Mouse (Mus musculus): Measurements from ENCODE around the gene Igsf9. TPM values are rescaled to one million over a fixed set of nuclear protein-coding genes. Genes with fewer than 3 reads are reported as not detected.
A peak's percentile ranks its signal among the peaks of the same experiment; 100 is the strongest.

The Igsf9 gene
- 40.5 and 40.6 TPM in 2 replicates for polyA plus RNA-seq (2011; ENCODE audit: insufficient read depth, insufficient read length, low read depth, missing spikeins)

DNA sequence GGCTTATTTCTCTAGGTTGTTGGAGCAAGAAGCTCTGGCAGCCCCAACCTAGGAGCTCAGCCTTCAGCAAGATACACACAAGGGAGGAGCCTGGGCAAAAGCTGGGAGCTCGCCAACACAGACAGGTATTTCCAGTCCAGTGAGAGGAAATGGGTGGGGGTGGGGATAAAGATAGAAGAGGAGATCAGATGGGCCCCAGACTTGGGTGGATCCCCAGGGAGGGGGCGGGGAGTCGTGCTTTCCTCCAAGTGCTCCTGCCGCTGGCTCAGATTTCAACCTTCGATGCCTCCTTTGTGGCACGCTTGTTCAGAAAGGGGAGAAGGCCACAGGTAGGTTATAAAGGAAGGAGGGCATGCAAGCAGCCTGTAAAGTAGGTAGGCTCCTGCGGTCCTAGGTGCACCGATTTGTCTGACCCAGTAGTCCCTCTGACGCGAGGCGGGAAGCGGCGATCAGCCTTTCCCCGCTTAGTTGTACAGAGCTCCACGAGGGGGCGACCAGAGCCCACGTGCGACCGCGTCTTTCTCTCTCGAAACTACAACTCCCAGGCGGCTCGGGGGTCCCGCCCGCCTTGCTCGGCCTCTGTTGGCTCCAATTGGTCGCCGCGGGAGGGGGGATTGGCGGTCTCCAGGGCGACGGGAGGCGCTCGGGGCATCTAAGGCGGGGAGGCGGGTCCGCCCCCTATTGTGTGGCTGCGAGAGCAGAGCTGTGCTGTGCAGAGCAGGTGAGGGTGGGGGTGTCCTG lies at the start of gene Igsf9:
Gene Igsf9, plus strand, starts transcription at position 249 of the 741 bp plus-strand sequence.
- TF ChIP-seq CTCF (IDR thresholded peaks at IDR 0.05; ENCODE audit: low read depth, low read length): peak; percentile 40
- no peak for TF ChIP-seq POLR2A (IDR thresholded peaks at IDR 0.05; ENCODE audit: insufficient read depth, low read length)
- peak; percentile 70 for TF ChIP-seq EP300 (IDR thresholded peaks at IDR 0.05; ENCODE audit: insufficient read depth, low read depth, low read length)
- Histone ChIP-seq H3K9me3 (replicated peaks; ENCODE audit: control insufficient read depth, insufficient read depth, low read length, poor library complexity, severe bottlenecking) (no peaks in the 10 kb centered on the region), H3K4me1 (ENCODE audit: control insufficient read depth, insufficient read depth, low read length) (peaks cover 2% of the 10 kb centered on the region), H3K4me3 (ENCODE audit: low read depth, low read length) (peak within 1 kb of the TSS; percentile 74), H3K27me3 (ENCODE audit: control insufficient read depth, insufficient read depth, low read length, poor library complexity, severe bottlenecking) (no peaks in the 10 kb centered on the region), H3K9ac (ENCODE audit: low read depth, poor library complexity, severe bottlenecking) (peak within 1 kb of the TSS; percentile 66), H3K36me3 (ENCODE audit: control insufficient read depth, insufficient read depth, low read length, poor library complexity, severe bottlenecking) (no peaks in the 10 kb centered on the region; the same call in 1 of the 2 replicates), H3K27ac (ENCODE audit: insufficient read depth, low read length) (peak within 1 kb of the TSS; percentile 78)

DNA sequence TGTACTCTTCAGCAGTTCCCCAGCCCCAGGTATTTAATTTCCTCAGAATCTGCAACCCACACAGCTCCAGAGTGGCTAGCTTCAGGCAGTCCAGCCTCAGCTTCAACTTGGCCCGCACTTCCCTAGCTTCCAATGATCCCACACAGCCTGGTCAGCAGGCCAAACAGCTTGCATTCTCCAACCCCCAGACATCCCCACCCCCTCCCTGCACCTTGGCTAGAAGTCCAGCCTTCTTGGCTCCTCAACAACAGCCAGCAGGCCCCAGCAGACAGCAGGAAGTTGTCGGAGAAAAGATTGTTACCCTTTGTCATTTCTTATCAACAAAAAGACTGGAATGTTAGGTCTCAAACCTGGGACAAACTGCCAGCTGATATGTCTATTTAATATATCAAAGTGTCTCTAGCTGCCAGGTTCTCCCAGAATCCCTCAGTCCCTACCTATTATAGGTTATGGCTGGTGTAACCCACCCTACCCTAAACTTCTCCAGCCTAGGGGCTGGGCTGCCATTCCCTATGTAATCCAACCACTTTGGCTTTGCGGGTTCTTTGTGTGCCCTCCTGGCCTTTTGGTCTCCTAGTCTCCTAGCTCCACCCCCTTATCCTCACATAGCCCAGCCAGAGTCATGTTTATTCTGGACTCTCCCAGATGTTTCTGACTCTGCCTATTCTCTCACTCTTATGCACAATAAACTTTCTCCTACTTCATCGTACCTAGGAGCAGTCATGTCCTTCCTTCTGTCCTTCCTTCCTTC lies 49.6 kb upstream of the Igsf9 start:
- Histone ChIP-seq H3K27ac (ENCODE audit: insufficient read depth, low read length) (no peak overlapping the region), H3K4me3 (ENCODE audit: low read depth, low read length) (no peak overlapping the region), H3K4me1 (ENCODE audit: control insufficient read depth, insufficient read depth, low read length) (no peaks in the 10 kb centered on the region), H3K9ac (ENCODE audit: low read depth, poor library complexity, severe bottlenecking) (no peak overlapping the region), H3K27me3 (ENCODE audit: control insufficient read depth, insufficient read depth, low read length, poor library complexity, severe bottlenecking) (no peaks in the 10 kb centered on the region), H3K36me3 (ENCODE audit: control insufficient read depth, insufficient read depth, low read length, poor library complexity, severe bottlenecking) (no peaks in the 10 kb centered on the region), H3K9me3 (replicated peaks; ENCODE audit: control insufficient read depth, insufficient read depth, low read length, poor library complexity, severe bottlenecking) (no peaks in the 10 kb centered on the region)
- TF ChIP-seq POLR2A (IDR thresholded peaks at IDR 0.05; ENCODE audit: insufficient read depth, low read length) (no peak), CTCF (IDR thresholded peaks at IDR 0.05; ENCODE audit: low read depth, low read length) (no peak), EP300 (IDR thresholded peaks at IDR 0.05; ENCODE audit: insufficient read depth, low read depth, low read length) (no peak)

DNA sequence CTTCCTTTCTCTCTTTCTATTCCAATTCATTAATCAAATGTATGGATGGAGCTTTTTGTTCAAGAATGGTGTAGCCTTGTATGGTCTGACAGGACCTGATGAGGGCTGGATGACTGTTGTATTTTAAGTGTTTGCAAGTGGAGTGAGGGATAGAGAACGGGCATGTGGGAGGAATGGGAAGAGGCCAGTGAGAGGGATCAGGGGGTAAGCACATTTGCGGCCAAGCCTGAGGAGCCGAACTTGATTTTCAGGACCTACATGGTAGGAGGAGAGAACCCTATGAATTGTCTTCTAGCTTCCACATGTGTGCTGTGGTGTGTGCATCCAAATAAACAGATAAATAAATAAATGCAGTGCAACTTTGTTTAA lies 49.0 kb upstream of the Igsf9 start:
- Histone ChIP-seq H3K27ac (ENCODE audit: insufficient read depth, low read length) (no peak overlapping the region), H3K4me1 (ENCODE audit: control insufficient read depth, insufficient read depth, low read length) (no peaks in the 10 kb centered on the region), H3K4me3 (ENCODE audit: low read depth, low read length) (no peak overlapping the region), H3K36me3 (ENCODE audit: control insufficient read depth, insufficient read depth, low read length, poor library complexity, severe bottlenecking) (no peaks in the 10 kb centered on the region), H3K9ac (ENCODE audit: low read depth, poor library complexity, severe bottlenecking) (no peak overlapping the region), H3K9me3 (replicated peaks; ENCODE audit: control insufficient read depth, insufficient read depth, low read length, poor library complexity, severe bottlenecking) (no peaks in the 10 kb centered on the region), H3K27me3 (ENCODE audit: control insufficient read depth, insufficient read depth, low read length, poor library complexity, severe bottlenecking) (no peaks in the 10 kb centered on the region)
- no peak for TF ChIP-seq EP300 (IDR thresholded peaks at IDR 0.05; ENCODE audit: insufficient read depth, low read depth, low read length)
- no peak for TF ChIP-seq CTCF (IDR thresholded peaks at IDR 0.05; ENCODE audit: low read depth, low read length)
- no peak for TF ChIP-seq POLR2A (IDR thresholded peaks at IDR 0.05; ENCODE audit: insufficient read depth, low read length)

DNA sequence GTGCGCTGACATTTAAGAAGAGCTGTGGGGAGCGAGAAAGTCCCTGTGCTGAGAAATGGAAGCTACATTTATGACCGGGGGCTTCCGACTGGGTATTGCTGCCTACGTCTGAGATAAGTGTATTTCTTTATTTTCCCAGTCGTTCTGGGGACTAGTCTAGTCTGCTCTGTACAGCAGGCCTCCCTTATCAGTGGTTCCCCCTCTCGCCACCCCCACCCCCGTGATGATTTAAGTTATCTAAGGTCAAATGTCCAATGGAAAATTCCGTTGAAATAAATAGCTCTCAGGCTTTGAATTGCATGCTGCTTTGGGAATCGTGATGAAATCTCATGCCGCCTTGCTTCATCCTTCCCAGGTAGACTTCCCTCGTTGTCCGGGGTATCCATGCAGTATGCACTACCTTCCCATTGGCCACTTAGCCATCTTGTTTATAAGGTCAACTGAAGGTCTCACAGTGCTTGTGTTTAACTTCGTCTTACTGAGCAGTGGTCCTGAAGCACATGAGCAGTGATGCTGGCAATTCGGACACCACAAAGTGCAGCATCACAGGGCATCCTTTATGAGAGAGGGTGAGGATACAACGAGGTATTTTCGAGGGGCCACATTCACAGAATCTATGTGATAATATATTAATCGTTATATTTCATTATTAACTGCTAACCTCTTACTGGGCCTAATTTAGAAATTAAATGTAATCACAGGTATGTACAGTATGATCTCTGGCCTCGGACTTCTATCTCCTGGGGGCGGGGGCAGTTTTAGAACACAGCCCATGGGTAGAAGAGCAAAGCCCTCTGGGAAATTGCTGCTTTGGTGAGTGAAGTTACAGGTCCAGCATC lies 48.4 kb upstream of the Igsf9 start:
- Histone ChIP-seq H3K4me3 (ENCODE audit: low read depth, low read length) (no peak overlapping the region), H3K27ac (ENCODE audit: insufficient read depth, low read length) (no peak overlapping the region), H3K9ac (ENCODE audit: low read depth, poor library complexity, severe bottlenecking) (no peak overlapping the region), H3K4me1 (ENCODE audit: control insufficient read depth, insufficient read depth, low read length) (no peaks in the 10 kb centered on the region), H3K9me3 (replicated peaks; ENCODE audit: control insufficient read depth, insufficient read depth, low read length, poor library complexity, severe bottlenecking) (no peaks in the 10 kb centered on the region), H3K36me3 (ENCODE audit: control insufficient read depth, insufficient read depth, low read length, poor library complexity, severe bottlenecking) (no peaks in the 10 kb centered on the region), H3K27me3 (ENCODE audit: control insufficient read depth, insufficient read depth, low read length, poor library complexity, severe bottlenecking) (no peaks in the 10 kb centered on the region)
- TF ChIP-seq POLR2A (IDR thresholded peaks at IDR 0.05; ENCODE audit: insufficient read depth, low read length) (no peak), EP300 (IDR thresholded peaks at IDR 0.05; ENCODE audit: insufficient read depth, low read depth, low read length) (no peak), CTCF (IDR thresholded peaks at IDR 0.05; ENCODE audit: low read depth, low read length) (no peak)

DNA sequence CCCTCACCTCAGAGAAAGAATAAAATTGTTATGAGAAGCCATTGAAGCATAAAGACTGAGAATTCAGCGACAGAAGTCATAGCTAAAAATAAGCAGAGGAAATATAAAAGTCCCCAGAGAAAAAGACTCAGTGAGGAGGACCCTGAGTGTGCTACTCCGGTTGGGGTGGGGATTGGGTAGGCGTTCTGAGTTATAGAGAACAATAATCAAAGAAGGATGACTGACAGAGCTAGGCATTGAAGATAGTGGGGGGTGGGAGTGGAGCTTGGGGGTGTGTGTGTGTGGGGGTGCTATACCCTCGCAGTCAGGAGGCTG lies 47.8 kb upstream of the Igsf9 start:
- Histone ChIP-seq H3K36me3 (ENCODE audit: control insufficient read depth, insufficient read depth, low read length, poor library complexity, severe bottlenecking) (no peaks in the 10 kb centered on the region), H3K27ac (ENCODE audit: insufficient read depth, low read length) (no peak overlapping the region), H3K9me3 (replicated peaks; ENCODE audit: control insufficient read depth, insufficient read depth, low read length, poor library complexity, severe bottlenecking) (no peaks in the 10 kb centered on the region), H3K9ac (ENCODE audit: low read depth, poor library complexity, severe bottlenecking) (no peak overlapping the region), H3K27me3 (ENCODE audit: control insufficient read depth, insufficient read depth, low read length, poor library complexity, severe bottlenecking) (no peaks in the 10 kb centered on the region), H3K4me1 (ENCODE audit: control insufficient read depth, insufficient read depth, low read length) (no peaks in the 10 kb centered on the region), H3K4me3 (ENCODE audit: low read depth, low read length) (no peak overlapping the region)
- TF ChIP-seq EP300 (IDR thresholded peaks at IDR 0.05; ENCODE audit: insufficient read depth, low read depth, low read length) (no peak), CTCF (IDR thresholded peaks at IDR 0.05; ENCODE audit: low read depth, low read length) (no peak), POLR2A (IDR thresholded peaks at IDR 0.05; ENCODE audit: insufficient read depth, low read length) (no peak)
